Mouse (Mus musculus) mouse embryonic stem cell (cell line): ENCODE data around the gene Maml1.

Experiments
- in situ Hi-C, 2 experiments: fragments of 300-500 bp; cut with MboI; formaldehyde crosslinking; loops; 1 replicate in 1 of 2; 3 replicates in 1 of 2; pipeline ENCODE4 v1.14.3; 2019 to 2020; ENCODE audit warnings: low sequenced_read_pairs in 2 of 2, low pct_unique_long_range_greater_than_20kb in 1 of 2, mixed read lengths in 1 of 2; ENCODE audit not compliant: unreplicated experiment in 1 of 2

Maml1 gene

DNA sequence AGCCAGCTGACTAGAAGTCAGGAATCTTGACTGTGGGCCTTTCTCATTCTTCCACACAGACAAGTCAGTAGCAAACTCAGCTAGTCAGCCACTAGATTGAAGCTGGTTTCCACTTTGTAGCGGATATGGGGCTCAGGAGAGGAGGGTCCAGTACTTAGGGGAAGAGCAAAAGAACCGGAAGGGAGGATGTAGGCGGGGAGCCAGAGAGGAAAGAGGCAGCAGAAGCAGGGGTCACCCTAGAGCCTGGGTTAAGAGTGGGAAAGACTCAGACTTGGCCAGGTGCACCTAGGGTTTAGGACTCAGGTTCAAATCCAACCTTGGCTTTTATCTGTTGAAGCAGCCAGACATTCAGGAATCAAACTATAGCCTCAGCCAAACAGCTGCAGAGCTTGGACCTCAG is 64.9 kb downstream of the Maml1 start:
- in situ Hi-C loops: loop anchor here in 1 of 2 experiments (10.0 kb wide), 1 partner anchor 242 kb away; no protein-coding TSS in a partner anchor

DNA sequence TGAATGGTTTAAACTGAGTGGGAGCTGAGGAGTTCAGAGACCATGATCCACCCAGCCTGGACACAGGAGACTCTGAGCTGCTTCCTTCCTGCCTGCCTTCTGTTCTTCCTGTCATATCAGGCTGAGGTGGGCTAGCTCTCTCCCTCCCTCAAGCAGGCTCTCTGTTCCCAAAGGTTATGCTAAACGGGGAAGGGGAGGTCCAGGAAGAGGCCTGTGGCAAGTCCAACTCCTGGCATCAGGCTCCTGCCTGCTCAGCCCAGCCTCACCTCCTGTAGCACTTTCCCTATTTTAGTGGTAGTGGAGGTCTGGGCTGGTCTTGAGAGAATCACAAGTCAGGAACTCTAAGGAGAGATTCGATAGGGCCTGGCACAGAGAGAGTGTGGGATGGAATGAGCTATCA is 65.7 kb downstream of the Maml1 start:
- in situ Hi-C loops: loop anchor here in 1 of 2 experiments (10.0 kb wide), 1 partner anchor 242 kb away; no protein-coding TSS in a partner anchor

DNA sequence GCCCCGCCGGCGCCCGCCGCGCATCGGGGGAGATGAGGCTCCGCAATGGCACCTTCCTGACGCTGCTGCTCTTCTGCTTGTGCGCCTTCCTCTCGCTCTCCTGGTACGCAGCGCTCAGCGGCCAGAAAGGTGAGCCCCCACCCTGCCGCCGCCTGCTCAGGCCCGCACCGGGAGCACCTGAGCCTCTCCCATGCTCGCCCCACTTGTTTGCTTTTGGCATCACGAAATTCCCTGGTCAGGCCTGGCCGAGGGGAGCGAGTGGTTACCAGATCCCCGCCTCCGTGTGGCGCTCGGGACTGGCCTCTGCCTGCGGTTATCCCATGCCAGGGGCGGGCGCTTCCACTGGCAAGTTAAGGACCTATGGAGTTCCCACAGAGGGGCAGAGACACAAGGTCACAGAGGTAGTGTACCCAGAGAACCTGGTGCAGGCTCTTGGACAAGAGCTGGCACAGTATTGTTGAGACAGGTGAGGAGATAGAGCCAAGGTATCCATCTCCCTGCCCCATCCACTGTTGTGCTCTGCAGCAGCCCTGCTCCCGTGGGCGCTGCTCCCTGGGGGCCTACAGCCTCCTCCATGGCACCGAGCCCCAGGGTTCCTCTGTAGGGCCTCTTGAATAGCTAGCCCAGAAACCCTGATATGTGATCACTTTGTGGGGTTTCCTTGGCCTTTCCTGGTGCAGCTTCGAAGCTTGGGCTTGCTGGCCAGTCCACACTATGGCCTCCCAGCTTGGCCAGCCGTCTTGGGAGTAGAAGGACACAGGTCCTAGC is 66.3 kb downstream of the Maml1 start:
- in situ Hi-C loops: loop anchor here in 1 of 2 experiments (10.0 kb wide), 1 partner anchor 241 kb away; no protein-coding TSS in a partner anchor

DNA sequence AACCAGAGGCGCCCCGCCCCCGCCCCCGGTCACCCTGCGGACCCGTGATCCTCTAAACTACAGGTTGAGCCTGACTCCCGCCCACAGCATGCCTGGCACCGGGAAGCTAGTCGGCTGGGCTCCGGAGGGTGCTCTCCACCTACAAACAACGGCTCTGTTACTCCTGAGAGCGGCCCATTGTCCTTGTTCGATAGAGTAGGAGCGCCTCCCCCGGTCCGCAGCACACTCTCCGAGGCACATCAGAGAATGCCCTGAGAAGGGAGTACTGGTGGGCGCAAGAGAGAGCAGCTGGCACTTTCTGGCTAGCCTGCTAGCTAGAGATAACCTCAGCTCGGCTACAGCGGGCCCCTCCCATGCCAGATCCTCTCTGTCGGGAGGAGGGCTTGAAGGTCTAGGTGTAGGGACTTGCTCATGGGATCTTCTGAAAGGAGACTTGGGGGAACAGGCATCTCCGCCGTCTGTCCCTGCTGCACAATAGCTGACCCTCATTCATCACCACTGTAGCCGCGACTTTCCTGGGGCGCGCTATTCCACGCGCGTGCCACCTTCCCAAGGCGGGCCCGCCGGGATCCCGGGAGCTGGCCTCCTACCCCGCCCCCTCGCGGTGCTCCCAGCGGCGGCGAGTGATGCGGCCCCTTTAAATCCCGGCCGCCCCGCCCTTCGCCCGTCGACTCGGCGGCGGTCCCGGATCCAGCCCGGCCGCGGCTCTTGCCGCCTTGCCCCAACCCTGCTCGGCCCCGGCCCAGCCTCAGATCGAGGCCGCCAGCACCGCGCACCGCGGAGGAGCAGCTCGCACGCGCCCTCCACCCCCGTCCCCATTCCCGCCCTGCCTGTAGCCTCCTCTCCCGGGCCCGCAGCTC is 67.2 kb downstream of the Maml1 start:
- in situ Hi-C loops: loop anchor here in 1 of 2 experiments (10.0 kb wide), 1 partner anchor 240 kb away; no protein-coding TSS in a partner anchor

DNA sequence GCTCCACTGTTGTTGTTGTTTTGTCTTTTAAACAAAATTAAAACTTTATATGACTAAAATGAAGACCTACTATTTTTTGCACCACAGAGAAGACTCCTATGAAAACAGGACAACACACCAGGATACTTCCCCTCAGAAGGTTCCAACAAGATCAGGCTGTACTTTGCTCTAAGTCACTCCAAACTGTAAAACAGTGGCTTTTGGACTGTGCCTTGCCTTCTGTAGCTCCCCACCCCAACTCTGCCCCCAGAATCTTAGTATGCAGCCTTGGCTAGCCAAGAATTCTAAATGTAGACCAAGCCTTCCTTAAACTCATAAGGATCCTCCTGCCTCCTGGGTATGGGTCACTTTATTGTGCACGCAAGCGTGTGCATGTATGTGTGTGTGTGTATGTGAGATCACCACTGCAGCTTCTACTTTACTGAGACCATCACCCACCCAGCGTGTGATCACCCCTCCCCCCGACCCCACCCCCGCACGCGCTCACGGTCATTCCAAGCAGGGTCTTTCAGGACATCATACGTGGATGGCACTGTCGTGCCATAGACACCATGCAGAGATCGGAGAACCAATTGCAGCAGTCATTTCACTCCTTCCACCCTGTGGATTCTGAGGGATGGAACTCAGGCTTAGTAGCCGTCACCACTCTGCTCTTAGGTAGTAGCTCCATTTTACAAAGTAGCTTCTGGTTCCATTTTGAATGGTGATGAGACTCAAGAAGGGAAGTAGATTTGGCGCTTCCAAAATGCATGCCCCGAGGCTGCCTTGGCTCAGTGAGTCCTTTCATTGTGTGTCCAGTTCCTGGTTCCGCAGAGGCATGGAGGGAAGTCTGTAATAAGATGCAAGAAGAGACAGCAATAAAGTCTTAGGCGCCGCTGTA is 68.1 kb downstream of the Maml1 start:
- in situ Hi-C loops: loop anchor here in 1 of 2 experiments (10.0 kb wide), 1 partner anchor 239 kb away; no protein-coding TSS in a partner anchor

DNA sequence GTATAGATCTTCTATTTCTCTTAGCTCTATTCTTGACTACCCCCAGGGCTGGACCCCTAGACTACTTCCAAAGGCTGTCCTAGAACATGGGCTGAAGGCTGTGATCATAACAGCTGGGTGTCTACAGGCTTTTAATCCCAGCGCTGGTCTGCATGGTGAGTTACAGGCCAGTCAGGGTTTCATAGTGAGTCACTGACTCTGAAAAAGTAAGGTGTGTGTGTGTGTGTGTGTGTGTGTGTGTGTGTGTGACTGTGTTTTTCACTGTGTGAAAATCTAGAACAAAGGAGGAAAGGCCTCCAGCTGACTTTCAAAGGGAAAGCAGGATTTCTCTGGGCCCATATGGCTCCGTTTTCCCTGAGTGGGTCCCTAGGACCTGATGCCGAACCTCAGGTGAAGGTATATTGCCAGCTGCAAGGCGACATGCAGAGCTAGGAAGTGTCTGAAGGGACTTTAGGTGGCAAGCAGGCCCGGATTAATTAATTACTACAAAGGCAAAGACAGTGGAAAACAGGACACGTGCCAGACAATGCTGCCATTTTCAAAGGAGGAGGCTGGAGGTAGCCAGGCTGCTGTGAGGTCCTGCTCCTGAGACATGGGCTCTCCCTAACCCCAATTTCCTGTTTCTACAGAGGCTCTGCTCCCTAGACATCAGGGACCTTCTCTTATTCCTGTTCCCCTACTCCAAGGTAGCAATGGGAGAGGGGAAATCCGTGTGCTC is 69.4 kb downstream of the Maml1 start:
- in situ Hi-C loops: loop anchor here in 1 of 2 experiments (10.0 kb wide), 1 partner anchor 238 kb away; no protein-coding TSS in a partner anchor

DNA sequence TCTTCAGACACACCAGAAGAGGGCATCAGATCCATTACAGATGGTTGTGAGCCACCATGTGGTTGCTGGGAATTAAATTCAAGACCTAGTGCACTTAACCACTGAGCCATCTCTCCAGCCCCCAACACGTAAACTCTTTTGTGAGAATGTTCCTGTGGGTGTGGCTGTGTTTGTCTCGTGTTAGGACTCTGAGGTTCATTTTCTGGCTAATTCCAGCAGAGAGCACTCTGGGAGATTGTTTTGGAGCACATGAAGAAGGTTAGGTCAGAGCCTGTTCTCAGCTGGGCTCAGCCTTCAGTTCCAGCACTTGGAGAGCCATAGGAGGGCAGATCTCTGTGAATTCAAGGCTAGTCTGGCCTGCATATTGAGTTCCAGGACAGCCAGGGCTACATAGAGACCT is 72.3 kb downstream of the Maml1 start:
- in situ Hi-C loops: loop anchor here in 1 of 2 experiments (10.0 kb wide), 1 partner anchor 235 kb away; no protein-coding TSS in a partner anchor

DNA sequence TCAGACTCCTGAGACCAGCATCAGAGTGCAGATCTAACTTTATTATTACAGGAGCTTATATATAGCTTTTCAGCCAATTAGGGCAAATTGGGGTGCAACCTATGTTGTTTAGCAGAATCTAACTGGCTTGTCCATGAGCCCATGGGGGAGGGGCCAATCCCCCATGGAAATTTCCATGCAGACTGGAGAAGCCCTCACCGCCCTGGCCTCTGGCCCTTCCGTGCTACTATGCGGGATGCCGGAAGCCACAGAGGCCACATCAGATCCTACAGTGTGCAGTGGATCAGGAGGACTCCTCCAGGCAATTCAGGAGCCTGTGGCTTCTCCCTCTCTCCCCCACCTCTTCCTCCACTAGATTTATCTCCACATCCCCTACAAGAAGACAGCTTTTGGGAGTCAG is 74.3 kb downstream of the Maml1 start:
- in situ Hi-C loops: no loop called here

DNA sequence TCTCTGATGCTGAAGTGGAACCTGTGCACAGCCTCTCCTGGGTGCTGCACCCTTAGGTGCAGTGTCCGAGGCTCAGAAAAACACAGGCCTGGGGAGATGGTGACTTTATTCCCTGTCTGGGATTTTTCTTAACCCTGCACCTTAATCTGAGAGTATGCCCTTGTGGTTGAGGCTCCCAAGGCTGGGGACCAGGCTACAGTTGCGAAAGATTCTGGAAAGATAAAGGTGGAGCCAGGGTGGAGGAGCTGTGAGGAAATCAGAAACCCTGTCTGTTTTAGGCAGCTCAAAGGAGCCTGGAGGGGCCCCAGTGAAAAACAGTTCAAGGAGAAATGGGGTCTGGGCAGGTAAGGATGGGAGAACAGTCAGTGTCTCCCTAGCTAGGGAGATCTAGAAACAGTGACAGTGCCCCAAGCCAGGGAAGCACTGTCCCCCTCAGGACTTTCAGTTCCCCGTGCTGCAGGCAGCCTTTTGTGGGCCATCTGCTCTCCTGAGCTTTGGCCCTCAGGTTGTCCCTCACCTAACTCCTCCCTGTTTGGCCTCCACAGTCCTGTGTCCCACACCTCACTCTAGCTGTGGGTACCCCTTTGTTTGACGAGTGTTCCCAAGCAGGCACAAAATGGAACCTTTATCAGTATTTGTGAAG is 75.3 kb downstream of the Maml1 start:
- in situ Hi-C loops: no loop called here

DNA sequence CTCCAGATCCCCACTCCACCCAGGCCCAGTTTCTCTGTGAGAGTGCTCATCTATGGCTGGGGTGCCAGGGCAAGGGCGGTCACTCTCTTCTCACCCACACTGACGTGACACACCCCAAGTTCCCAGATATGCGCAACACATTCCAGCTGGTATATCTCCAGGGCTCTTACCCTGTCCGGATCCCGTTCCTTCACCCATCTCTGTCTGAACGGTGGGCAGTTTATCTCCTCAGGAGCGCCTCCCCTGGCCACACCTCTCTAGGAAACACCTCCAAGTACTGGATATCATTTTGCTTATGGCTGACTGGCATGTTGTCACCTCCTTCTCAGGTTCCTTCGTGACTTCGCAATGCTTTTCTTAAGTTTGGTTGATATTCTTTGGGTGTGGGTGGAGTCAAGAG is 76.5 kb downstream of the Maml1 start:
- in situ Hi-C loops: no loop called here

DNA sequence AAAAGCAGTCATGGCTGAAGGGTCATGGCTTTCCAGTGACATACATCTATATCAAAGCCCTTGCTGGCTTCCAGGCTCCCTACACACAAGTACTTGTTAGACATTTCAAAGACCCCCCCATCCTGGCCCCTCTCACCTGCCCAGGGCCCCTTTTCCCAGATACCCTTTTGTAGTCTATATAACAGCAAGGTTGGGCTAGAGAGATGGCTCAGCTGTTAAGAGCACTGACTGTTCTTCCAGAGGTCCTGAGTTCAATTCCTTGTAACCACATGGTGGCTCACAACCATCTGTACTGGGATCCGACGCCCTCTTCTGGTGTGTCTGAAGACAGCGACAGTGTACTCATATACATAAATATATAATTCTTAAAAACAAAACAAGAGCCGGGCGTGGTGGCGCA is 77.5 kb downstream of the Maml1 start:
- in situ Hi-C loops: no loop called here

DNA sequence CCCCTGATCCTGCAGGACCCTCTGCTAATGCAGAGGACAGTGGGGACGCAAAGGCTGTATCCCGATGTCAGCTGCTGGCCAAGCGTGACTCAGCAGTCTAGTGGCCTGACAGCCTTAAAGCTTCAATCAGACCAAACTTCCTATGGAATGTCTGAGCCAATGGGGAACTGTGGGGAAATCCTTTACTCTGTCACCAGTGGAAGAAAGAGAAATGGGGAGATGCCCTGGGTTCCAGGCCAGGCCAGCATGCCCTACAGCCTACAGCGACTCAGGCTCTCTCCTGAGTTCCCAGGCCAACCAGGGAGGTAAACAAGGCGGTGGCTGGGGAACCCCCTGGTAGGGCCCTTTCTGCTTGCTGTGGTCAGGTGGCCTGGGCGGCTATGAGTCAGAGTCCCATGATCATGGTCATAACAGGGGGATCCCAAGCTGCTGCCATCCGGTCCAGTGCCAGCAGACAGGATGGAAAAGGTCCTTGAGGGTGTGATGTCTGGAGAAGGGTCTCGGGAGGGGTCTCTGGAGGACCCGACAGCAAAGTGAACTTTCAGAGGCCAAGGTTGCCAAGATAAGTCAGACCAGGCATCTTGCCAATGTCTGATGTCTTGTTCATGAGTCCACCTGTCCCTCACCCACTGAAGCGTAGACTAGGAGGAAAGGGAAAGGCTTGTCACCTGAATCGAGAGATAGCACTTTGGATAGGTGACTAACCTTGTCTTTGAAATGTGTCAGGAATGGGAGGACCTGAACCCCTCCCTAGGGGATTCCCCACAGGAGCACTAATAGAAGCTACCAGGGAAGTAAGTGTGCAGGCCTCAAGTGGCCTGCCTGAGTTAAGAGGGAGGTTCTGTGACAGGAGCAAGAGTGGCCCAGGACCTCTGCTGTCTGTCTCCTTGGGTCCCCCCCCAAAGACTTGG is 79.0 kb downstream of the Maml1 start:
- in situ Hi-C loops: no loop called here

DNA sequence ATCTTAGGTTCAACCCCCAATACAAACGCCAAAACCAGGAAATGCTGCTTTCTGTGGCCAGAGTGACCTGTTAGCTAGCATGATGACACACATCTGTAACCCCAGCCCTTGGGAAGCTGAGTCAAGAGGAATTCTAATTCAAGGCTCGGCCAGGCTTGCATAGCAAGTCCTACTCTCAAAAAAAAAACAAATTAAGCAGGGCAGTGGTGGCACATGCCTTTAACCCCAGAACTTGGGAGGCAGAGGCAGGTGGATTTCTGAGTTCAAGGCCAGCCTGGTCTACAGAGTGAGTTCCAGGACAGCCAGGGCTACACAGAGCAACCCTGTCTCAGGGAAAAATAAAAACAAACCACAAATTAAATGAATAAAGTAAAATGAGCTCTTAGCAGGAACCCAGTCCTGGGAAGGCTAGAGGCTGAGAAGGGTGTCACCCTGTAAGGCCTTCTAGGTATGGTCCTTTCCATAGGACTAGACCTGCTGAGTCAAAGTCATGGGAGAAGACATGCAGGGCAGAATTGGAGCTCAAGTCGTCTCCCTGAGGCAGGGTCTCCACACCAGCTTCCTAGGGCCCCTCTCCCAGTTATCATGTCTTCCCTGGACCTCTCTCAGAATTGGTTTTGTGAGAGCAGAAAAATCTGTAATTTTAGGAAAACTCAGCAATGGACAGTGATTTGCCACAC is 79.9 kb downstream of the Maml1 start:
- in situ Hi-C loops: no loop called here

DNA sequence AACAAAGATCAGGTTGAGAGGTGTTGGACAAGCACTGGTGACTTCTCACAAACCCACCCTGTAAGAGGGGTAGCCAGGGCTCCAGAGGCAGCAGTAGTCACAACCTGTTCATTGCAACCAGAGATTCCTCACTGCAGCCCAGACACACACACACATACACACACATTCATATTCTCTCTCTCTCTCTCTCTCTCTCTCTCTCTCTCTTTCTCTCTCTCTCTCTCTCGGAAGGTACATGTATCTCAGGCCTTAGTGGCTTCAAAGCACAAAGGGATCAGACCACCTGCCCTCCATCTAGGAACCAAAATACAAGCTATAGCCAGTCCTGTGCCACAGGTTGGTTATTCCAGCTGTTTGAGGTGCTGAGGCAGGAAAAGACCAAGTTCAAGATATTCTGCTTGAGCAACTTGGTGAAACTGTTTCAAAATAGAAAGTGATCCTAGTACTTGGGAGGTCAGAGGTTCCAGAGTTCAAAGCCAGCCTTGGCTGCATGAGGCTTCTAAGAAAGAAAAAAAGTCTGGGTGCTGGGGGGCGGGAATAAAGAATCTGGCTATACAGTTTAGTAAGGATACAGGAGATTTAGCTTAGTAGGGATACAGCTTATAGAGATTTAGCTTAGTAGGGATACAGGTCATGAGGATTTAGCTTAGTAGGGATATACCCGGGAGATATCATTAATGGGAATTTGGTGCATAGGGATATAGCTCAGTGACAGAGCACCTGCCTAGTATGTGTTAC is 80.6 kb downstream of the Maml1 start:
- in situ Hi-C loops: no loop called here

DNA sequence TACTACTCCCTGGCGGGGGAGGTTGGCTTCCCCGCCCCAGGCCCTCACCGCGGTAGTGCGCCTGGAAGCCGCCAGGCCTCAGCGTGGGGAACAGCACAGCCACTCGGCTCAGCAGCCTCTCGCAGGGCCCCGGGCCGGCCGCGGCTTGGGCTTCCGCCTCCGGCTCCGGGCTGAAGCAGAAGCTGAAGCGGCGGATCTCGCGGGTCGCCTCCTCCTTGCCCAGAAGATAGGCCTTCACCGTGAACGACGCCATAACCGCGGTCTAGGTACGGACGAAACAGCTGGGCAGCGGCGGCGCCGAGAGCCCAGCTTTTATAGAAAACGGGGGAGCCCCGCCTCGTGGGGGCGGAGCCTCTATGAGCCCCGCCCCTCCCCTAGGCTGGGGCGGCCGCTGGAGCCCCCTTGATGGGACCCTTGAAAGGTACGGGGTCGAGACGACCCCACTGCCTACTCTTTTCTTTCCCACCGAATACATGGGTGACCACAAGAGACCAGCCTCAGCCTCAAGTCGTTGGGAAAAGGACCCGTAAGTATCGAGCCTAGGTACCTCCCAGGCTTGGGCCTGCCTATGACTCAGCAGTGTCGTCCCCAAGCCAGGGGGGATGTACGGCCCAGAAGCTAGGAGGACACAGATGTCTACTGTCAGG is 81.5 kb downstream of the Maml1 start, which contains the start of the genes Sqstm1 and Mgat4b:
TSS of gene Sqstm1 (minus strand) at position 323 of the 647 bp plus-strand sequence.
TSS of gene Mgat4b (plus strand) at position 386 of the 647 bp plus-strand sequence.
- in situ Hi-C loops: no loop called here
